Mouse (Mus musculus): ENCODE data around the gene D7Ertd443e. TPM values are rescaled to one million over a fixed set of nuclear protein-coding genes. Genes with fewer than 3 reads are reported as not detected.
A peak's percentile ranks its signal among the peaks of the same experiment; 100 is the strongest.

The D7Ertd443e gene
- polyA plus RNA-seq, 1 experiment from 2014 or later = 0.15 TPM

DNA sequence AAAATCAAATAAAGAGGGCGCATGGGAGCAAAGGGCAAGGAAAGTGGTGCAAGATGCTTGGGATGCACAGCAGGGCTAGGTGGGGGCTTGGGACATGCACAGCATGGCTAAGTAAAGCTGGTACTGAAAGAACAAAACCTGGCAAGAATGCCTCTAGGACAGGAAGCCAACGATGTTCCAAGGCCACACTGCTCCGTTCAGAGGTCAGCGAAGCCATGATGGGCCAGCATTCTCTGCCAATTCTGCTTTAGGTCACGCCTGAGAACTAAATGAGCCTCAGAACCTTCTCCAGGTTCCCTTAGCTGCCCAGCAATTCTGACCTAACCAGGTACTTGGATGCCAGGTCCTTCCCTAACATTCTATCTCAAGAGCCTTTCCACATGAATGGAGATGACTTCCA lies 13.2 kb downstream of the D7Ertd443e start:
- Histone ChIP-seq H3K9me3 (no peaks in the 10 kb centered on the region), H3K27me3 (no peaks in the 10 kb centered on the region), H3K4me1 (no peaks in the 10 kb centered on the region; the same call in 1 of the 2 replicates), H3K4me3 (no peak overlapping the region), H3K9ac (no peak overlapping the region), H3K27ac (no peak overlapping the region), H3K4me2 (replicated peaks) (no peak overlapping the region), H3K36me3 (no peaks in the 10 kb centered on the region)
- WGBS = 45% methylated on average over 5 of the region's 5 CpGs
- no peak for ATAC-seq (ENCODE audit: insufficient number of reproducible peaks, insufficient read depth, low FRiP score, low TSS enrichment)

DNA sequence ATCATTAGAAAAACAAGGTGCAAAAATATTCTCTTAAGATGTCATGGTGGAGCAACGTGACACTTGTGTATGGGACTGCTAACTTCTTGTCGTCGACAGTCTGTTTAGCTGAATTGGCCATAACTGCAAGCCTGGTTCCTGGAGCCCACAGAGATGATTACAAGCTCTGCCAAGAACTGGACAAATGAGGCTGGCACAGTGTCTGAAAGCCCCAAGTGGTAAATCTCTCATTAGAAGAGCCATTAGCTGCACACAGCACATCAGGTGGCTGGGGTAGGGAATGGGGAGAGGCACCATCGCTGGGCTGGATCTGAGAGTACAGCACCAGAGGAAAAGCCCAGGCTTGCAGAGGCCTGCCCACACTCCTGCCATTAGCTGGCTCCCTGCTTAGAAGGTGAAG lies 16.2 kb downstream of the D7Ertd443e start:
- no peak overlapping the region for H3K27ac ChIP-seq
- no peak for ATAC-seq (ENCODE audit: insufficient number of reproducible peaks, insufficient read depth, low FRiP score, low TSS enrichment)
- H3K9me3 ChIP-seq = no peaks in the 10 kb centered on the region
- no peaks in the 10 kb centered on the region for H3K4me1 ChIP-seq
- H3K4me2 ChIP-seq (replicated peaks) = no peak overlapping the region
- no peak overlapping the region for H3K4me3 ChIP-seq
- no peaks in the 10 kb centered on the region for H3K36me3 ChIP-seq
- no peaks in the 10 kb centered on the region for H3K27me3 ChIP-seq
- 83% methylated on average over 4 of the region's 4 CpGs for WGBS
- no peak overlapping the region for H3K9ac ChIP-seq

DNA sequence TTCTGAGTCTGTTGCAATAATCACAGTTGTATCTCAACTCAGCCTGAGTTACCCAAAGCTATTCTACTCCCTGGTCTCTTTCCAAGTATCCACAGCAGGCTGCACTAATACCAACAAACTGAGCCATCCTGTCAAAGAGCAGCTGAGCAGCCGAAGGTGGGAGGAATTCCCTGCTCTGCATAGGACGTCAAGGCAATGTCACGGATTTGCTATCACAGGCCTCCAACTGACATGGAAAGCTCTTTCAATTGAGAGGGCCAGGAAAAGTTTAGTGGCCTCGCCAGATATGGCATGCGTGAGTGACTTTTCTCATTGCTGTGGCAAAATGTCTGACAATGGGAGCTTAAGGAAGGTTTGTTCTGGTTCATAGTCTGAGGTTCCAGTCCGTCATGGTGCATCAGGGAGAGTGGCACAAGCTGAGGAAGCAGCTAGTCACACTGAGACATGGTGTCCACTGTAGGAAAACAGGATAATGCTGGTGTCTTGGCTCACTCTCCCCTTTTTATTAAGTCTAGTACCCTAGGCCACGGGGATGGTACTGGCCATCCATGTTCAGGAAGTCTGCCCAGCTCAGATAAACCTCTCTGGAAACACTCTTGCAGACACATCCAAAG lies 23.1 kb downstream of the D7Ertd443e start:
- Histone ChIP-seq H3K9ac (no peak overlapping the region), H3K27me3 (no peaks in the 10 kb centered on the region), H3K9me3 (no peaks in the 10 kb centered on the region), H3K36me3 (no peaks in the 10 kb centered on the region), H3K27ac (no peak overlapping the region), H3K4me1 (no peaks in the 10 kb centered on the region), H3K4me2 (replicated peaks) (no peak overlapping the region), H3K4me3 (no peak overlapping the region)
- no peak for ATAC-seq (ENCODE audit: insufficient number of reproducible peaks, insufficient read depth, low FRiP score, low TSS enrichment)
- WGBS = 75% methylated on average over 7 of the region's 7 CpGs

DNA sequence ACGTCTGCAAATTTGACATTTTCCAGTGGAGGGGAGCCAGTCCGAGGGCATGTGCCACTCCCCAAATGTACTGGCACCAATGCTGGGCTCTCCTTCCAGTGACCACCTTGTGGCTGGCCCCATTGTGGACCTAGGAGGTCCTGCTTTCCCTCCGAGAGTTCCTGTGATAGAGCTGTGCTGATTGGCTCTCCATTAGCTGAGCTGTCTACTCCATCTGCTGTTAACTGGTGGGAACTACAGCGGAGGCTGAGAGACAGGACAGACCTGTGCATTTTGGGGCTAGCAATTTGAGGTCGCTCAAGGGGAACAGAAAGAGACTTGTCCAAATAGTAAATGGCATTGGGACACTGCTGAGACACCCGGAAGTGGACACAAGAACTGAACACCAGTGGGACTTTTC lies 36.6 kb downstream of the D7Ertd443e start:
- no peaks in the 10 kb centered on the region for H3K4me1 ChIP-seq
- no peak overlapping the region for H3K4me3 ChIP-seq
- H3K9me3 ChIP-seq = no peaks in the 10 kb centered on the region
- WGBS = 35% methylated on average over 6 of the region's 6 CpGs
- H3K27me3 ChIP-seq = no peaks in the 10 kb centered on the region
- no peaks in the 10 kb centered on the region for H3K36me3 ChIP-seq
- H3K4me2 ChIP-seq (replicated peaks) = no peak overlapping the region
- H3K27ac ChIP-seq = no peak overlapping the region
- no peak overlapping the region for H3K9ac ChIP-seq
- ATAC-seq (ENCODE audit: insufficient number of reproducible peaks, insufficient read depth, low FRiP score, low TSS enrichment) = 0 out of 2 replicates have a peak, but pooled peaks have one; percentile 22

DNA sequence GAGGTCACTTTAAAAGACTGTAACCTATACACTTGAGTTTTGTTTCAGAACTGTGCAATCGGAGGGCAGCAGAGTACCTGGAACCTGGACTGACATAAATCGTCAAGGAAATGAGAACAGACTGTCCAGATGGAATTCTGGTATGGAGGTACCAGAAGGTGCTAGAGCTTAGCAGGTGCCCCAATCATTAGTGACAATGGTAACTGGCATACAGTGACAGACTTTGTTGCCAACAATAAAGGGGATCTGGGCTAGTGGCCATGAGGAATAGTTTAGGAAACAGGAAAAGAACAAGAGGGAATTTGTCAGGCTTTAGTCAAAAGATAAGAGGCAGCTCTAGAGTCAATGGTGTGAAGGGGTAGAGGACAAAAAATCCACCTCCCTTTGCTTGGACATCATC lies 43.3 kb downstream of the D7Ertd443e start:
- 85% methylated on average over 2 of the region's 2 CpGs for WGBS
- H3K9ac ChIP-seq = no peak overlapping the region
- H3K36me3 ChIP-seq = no peaks in the 10 kb centered on the region
- H3K4me1 ChIP-seq = no peaks in the 10 kb centered on the region
- no peaks in the 10 kb centered on the region for H3K27me3 ChIP-seq
- no peak overlapping the region for H3K4me2 ChIP-seq (replicated peaks)
- ATAC-seq (ENCODE audit: insufficient number of reproducible peaks, insufficient read depth, low FRiP score, low TSS enrichment) = no peak
- no peak overlapping the region for H3K27ac ChIP-seq
- H3K9me3 ChIP-seq = no peaks in the 10 kb centered on the region
- H3K4me3 ChIP-seq = no peak overlapping the region

DNA sequence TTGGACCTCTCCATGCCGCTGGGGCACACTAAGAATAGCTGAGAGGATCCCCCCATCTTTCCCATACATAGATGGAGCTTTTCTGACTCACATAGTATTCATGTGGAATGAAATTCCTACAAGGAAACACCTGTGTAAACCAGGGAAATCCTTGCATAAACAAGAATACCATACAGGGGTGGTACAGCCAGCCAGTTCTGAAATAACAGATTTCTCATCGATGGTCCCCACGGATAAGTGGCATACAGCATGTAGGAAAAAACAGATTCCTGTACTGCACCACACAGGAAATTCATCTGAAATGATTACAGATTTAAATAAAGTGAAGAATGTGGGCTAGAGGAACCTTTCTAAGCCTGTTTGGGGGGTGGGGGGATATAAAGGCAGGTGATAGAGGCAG lies 49.5 kb downstream of the D7Ertd443e start:
- no peak for ATAC-seq (ENCODE audit: insufficient number of reproducible peaks, insufficient read depth, low FRiP score, low TSS enrichment)
- no peaks in the 10 kb centered on the region for H3K27me3 ChIP-seq
- no peak overlapping the region for H3K4me3 ChIP-seq
- no peaks in the 10 kb centered on the region for H3K9me3 ChIP-seq
- no peak overlapping the region for H3K27ac ChIP-seq
- H3K4me1 ChIP-seq = no peaks in the 10 kb centered on the region
- H3K4me2 ChIP-seq (replicated peaks) = no peak overlapping the region
- no peaks in the 10 kb centered on the region for H3K36me3 ChIP-seq
- H3K9ac ChIP-seq = no peak overlapping the region
- 71% methylated on average over 3 of the region's 3 CpGs for WGBS

DNA sequence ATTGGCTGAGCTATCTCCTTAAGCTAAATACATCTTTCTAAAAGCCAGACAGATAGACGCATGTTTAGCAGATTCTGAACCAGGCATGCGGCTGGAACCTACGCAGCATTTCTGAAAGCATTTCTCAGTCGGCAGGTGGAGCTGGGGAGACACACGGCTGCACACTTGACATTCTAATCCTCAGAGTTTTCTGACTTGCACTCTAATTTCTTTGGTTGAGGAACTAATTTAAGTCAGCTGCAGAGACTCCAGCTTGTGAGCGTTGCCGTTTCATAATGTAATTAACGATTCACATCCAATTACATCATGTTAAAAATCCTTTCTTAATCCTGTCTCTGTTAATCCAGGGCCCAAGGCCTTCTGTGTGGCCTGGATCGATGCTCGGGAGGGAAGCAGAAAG lies 64.5 kb downstream of the D7Ertd443e start:
- no peak overlapping the region for H3K4me3 ChIP-seq
- H3K27me3 ChIP-seq = no peaks in the 10 kb centered on the region
- H3K27ac ChIP-seq = no peak overlapping the region
- no peak overlapping the region for H3K4me2 ChIP-seq (replicated peaks)
- H3K9me3 ChIP-seq = no peaks in the 10 kb centered on the region
- H3K36me3 ChIP-seq = no peaks in the 10 kb centered on the region
- no peak overlapping the region for H3K9ac ChIP-seq
- no peaks in the 10 kb centered on the region; the same call in 1 of the 2 replicates for H3K4me1 ChIP-seq
- ATAC-seq (ENCODE audit: insufficient number of reproducible peaks, insufficient read depth, low FRiP score, low TSS enrichment) = no peak
- WGBS = 41% methylated on average over 10 of the region's 10 CpGs

DNA sequence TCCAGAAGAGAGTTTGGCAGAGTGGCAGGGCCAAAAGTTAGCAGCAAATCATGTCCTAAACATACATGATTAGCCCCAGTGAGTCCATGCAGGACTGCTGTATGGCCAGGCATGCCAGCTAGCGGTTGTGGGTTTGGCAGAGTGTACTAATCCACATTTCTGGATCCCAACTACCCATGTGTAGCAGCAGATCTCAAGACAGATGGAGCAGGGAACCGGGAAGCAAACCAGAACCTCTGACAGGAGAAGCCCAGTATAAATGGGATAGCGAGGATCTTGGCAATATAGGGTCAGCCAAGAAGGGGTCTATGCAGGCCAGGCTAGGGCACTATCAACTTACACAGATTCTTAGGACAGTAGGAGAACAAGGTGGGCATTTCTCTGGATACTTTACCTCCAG lies 83.4 kb downstream of the D7Ertd443e start:
- Histone ChIP-seq H3K4me1 (no peaks in the 10 kb centered on the region), H3K9me3 (no peaks in the 10 kb centered on the region), H3K4me3 (no peak overlapping the region), H3K9ac (no peak overlapping the region), H3K4me2 (replicated peaks) (no peak overlapping the region), H3K36me3 (no peaks in the 10 kb centered on the region), H3K27me3 (no peaks in the 10 kb centered on the region), H3K27ac (no peak overlapping the region)
- ATAC-seq (ENCODE audit: insufficient number of reproducible peaks, insufficient read depth, low FRiP score, low TSS enrichment) = no peak
- WGBS = 90% methylated on average over 3 of the region's 3 CpGs

DNA sequence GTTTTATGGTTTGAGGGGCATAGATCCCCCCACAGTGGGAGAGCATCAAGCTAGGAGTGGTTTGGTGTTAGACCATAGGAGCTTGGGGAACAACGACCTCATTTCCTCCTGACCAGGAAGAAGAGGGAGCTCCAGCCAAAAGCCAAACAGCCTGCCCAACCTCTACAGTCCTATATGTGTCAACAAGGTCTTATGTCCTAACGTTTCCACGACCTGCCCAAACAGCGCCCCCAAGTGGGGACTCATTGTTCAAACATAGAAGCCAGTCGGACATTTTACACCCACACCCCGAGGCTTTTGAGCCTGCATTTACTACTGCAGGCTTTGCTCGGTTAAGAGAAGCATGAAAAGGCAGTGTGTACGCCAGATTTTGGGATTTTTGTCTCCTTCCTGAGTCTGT lies 84.2 kb downstream of the D7Ertd443e start:
- Histone ChIP-seq H3K4me3 (no peak overlapping the region), H3K4me1 (no peaks in the 10 kb centered on the region), H3K9me3 (no peaks in the 10 kb centered on the region), H3K9ac (no peak overlapping the region), H3K27me3 (no peaks in the 10 kb centered on the region), H3K36me3 (no peaks in the 10 kb centered on the region), H3K4me2 (replicated peaks) (no peak overlapping the region), H3K27ac (no peak overlapping the region)
- WGBS = 42% methylated on average over 8 of the region's 8 CpGs
- no peak for ATAC-seq (ENCODE audit: insufficient number of reproducible peaks, insufficient read depth, low FRiP score, low TSS enrichment)

DNA sequence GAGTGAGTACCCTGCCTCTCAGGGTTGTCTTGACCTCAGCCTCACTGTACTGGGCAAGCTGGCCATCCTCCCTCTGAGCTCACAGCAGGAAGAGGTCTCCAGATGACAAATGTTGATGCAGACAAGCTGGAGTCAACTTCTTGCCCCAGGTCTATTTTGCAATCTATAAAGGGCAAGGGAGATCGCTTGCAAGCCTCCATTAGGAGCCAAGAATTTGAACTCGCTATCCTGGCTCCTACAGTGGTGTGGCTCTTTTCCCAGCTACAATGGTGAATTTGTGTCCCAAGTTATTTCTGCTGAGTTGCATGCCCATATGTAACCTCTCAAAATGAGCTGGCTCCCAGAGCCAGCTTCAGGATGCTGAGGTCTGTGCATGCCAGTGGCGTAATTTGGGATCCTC lies 92.7 kb downstream of the D7Ertd443e start:
- WGBS = 80% methylated on average over 3 of the region's 3 CpGs
- Histone ChIP-seq H3K36me3 (no peaks in the 10 kb centered on the region), H3K4me3 (no peak overlapping the region), H3K27me3 (no peaks in the 10 kb centered on the region; the same call in 1 of the 2 replicates), H3K4me1 (peaks cover 13% of the 10 kb centered on the region; the same call in 1 of the 2 replicates), H3K27ac (no peak overlapping the region), H3K4me2 (replicated peaks) (no peak overlapping the region), H3K9ac (no peak overlapping the region), H3K9me3 (no peaks in the 10 kb centered on the region)
- ATAC-seq (ENCODE audit: insufficient number of reproducible peaks, insufficient read depth, low FRiP score, low TSS enrichment) = no peak

DNA sequence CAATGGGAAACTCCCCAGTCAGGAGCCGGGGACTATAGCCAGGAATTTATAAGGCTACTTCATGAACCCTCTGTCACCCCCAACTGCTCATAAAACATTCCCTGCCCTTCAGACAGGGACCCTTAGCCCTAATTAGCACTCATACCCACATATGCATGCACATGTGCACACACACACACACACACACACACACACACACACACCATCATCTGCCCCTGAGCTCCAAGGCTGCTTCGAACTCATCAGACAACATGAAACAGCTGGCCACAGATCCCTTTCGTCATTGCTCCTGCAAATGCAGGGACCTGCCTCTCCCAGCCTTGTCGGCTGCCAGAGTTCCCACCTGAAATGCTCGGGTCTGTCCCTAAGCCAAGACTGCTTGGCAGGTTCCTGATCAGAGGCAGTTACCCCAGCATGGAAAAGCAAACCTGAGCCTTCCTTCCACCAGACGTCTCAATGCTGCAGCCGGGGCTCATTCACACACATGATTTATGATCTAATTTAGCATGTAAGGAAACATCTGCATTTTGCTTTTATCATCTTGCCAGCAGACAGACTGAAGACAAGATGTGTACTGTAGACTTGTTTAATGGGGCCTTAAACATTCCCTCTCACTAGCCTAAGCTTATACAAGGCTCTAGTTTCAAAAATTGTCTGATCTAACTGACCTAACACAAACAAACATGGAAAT lies 95.7 kb downstream of the D7Ertd443e start:
- peaks cover 13% of the 10 kb centered on the region; the same call in 1 of the 2 replicates for H3K4me1 ChIP-seq
- no peaks in the 10 kb centered on the region for H3K36me3 ChIP-seq
- H3K27ac ChIP-seq = no peak overlapping the region
- WGBS = 54% methylated on average over 7 of the region's 7 CpGs
- H3K4me3 ChIP-seq = no peak overlapping the region
- H3K9me3 ChIP-seq = no peaks in the 10 kb centered on the region
- no peaks in the 10 kb centered on the region; the same call in 1 of the 2 replicates for H3K27me3 ChIP-seq
- no peak for ATAC-seq (ENCODE audit: insufficient number of reproducible peaks, insufficient read depth, low FRiP score, low TSS enrichment)
- H3K4me2 ChIP-seq (replicated peaks) = no peak overlapping the region
- no peak overlapping the region for H3K9ac ChIP-seq

DNA sequence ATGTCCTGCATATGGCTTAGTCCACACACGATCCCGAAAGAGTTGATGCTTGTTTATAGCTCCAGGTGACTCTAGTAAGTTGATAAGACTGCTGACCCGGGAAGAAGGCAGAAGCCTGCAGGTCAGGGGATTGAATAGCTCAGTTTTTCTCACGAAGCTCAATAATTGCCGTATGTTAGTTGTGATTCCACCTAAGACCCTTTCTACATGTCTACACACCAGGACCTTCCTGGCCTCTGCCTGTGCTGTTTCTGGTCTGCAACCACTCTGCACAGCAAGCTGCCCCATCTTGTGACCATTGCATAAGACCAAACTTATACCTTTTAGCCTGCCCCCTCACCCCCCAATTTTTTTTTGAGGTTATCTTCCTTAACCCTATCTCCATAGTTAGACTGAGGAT lies 96.3 kb downstream of the D7Ertd443e start:
- Histone ChIP-seq H3K27me3 (no peaks in the 10 kb centered on the region; the same call in 1 of the 2 replicates), H3K4me3 (no peak overlapping the region), H3K4me2 (replicated peaks) (no peak overlapping the region), H3K36me3 (no peaks in the 10 kb centered on the region), H3K9me3 (no peaks in the 10 kb centered on the region), H3K9ac (no peak overlapping the region), H3K4me1 (peaks cover 13% of the 10 kb centered on the region; the same call in 1 of the 2 replicates), H3K27ac (no peak overlapping the region)
- no peak for ATAC-seq (ENCODE audit: insufficient number of reproducible peaks, insufficient read depth, low FRiP score, low TSS enrichment)
- 83% methylated on average over 5 of the region's 5 CpGs for WGBS

Measured in embryonic facial prominence, embryonic 12.5 days (tissue).